Mouse (Mus musculus): ENCODE results near the gene Zfyve21.

DNA sequence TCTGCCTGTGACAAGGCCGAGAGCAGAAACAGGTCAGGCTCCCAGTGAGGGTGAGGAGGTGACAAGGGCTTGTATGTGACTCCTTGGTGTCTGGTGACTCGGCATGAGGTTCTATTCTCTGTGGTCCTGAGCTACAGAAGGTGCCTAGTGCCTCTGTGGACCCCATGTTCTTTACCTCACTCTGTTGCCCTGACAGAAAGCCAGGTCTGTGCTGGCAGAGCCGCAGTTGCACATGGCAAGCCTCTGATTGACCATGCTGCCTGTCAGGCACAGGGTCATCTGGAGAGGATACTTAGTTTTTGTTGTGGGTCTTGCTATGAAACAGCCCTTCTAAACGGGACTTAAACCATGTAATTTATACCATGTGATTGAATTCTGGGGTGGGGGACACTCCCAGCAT is 8.0 kb downstream of the Zfyve21 start:
- no peak for TF ChIP-seq CTCF (IDR thresholded peaks at IDR 0.05; ENCODE audit: borderline replicate concordance, insufficient read depth, low read depth, low read length)
- no peak for TF ChIP-seq POLR2A (IDR thresholded peaks at IDR 0.05; ENCODE audit: borderline replicate concordance, insufficient read depth, low read length)

Measured in cerebellum, adult 2 months (tissue).